Mouse (Mus musculus) heart, adult 2 months (tissue): ENCODE data around the gene 4930451I11Rik. TPM values are rescaled to one million over a fixed set of nuclear protein-coding genes. Genes with fewer than 3 reads are reported as not detected.

Source experiments
- DNase-seq, 2 experiments: peaks; one replicate each; pipeline ENCODE4 v3.0.0; 2021
- H3K27ac ChIP-seq: fragments of 200-600 bp; 2 replicates; pipeline ENCODE4 v1.8.1; 2022
- H3K27me3 ChIP-seq: fragments of 200-500 bp; 2 replicates; pipeline ENCODE4 v1.6.1; 2012; ENCODE audit warnings: mild to moderate bottlenecking, low read length, inconsistent platforms, mixed read lengths; ENCODE audit not compliant: control insufficient read depth, insufficient read depth
- H3K36me3 ChIP-seq: fragments of 200-500 bp; 2 replicates; pipeline ENCODE4 v1.6.1; 2012; ENCODE audit warnings: low read length, inconsistent platforms; ENCODE audit not compliant: control insufficient read depth, insufficient read depth
- H3K4me1 ChIP-seq: fragments of 200-500 bp; 2 replicates; pipeline ENCODE4 v1.6.1; 2011; ENCODE audit warnings: low read length; ENCODE audit not compliant: control insufficient read depth, insufficient read depth
- H3K4me3 ChIP-seq: fragments of 200-600 bp; 2 replicates; pipeline ENCODE4 v1.8.1; 2022
- H3K79me2 ChIP-seq: fragments of 200-500 bp; replicated peaks from 2 replicates; pipeline ENCODE4 v1.6.1; 2012; ENCODE audit warnings: mild to moderate bottlenecking, inconsistent platforms, low read length, moderate library complexity, mixed read lengths; ENCODE audit not compliant: control insufficient read depth, insufficient read depth
- H3K9ac ChIP-seq: fragments of 200-500 bp; 2 replicates; pipeline ENCODE4 v1.6.1; 2012; ENCODE audit warnings: low read depth, mild to moderate bottlenecking, control low read depth, inconsistent platforms, low read length, mixed read lengths
- CTCF ChIP-seq: fragments of 200-600 bp; IDR thresholded peaks from 2 replicates; pipeline ENCODE4 v1.8.1; 2022; ENCODE audit warnings: antibody characterized with exemption, mild to moderate bottlenecking, moderate library complexity
- EP300 ChIP-seq: fragments of 200-500 bp; IDR thresholded peaks from 2 replicates; pipeline ENCODE4 v1.6.1; 2011; ENCODE audit warnings: low read depth, low read length, control low read depth; ENCODE audit not compliant: insufficient read depth
- POLR2A ChIP-seq: fragments of 200-500 bp; IDR thresholded peaks from 2 replicates; pipeline ENCODE4 v1.6.1; 2011; ENCODE audit warnings: mild to moderate bottlenecking, low read depth, low read length, control low read depth; ENCODE audit not compliant: insufficient read depth
- WGBS: fragments of 180-500 bp; shearing (Covaris S2); methylation state at CpG from one replicate; pipeline ENCODE4 v1.1.7; 2018; 5-methylcytosine and 5-hydroxymethylcytosine counted together
- intact Hi-C: fragments of 180-260 bp; cut with DNase I; formaldehyde crosslinking; loops from one replicate; pipeline ENCODE4 v1.15.1; 2025
- polyA plus RNA-seq: library from polyadenylated mRNA; depleted of rRNA; stranded (reverse); fragments of >200 nt; gene quantifications from 2 replicates; pipeline ENCODE4 v1.2.3, GENCODE M21; 2012
- total RNA-seq, 2 experiments: library from RNA; stranded (reverse); gene quantifications; 2 replicates each; pipeline ENCODE4 v1.2.3; 2021

Gene 4930451I11Rik
- total and polyA plus RNA-seq, 3 experiments, result not detected

DNA sequence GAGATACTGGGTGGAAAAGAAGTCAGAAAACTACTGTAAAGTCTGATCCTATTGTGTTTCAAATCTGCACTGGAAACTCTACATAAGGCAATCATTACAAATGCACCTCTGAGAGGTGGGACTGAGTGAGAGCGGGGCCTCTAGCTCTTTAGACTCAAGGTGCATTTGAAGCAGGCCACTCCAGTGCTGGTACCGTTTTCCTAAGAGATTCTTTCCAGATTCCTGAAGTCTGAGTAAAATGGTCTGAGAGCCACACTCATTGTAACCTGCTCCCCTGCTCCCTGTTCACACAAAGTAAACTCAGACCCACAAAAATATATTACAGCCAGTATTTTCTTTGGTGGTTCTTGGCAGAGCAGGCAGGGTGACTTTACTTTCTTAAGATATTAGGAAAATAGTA, 36.1 kb upstream of the 4930451I11Rik start:
- H3K27ac ChIP-seq, result no peak overlapping the region
- no peaks in the 10 kb centered on the region for H3K79me2 ChIP-seq
- no peaks in the 10 kb centered on the region for H3K4me1 ChIP-seq
- no peak for DNase-seq
- TF ChIP-seq POLR2A (no peak), CTCF (no peak), EP300 (no peak)
- intact Hi-C loops, result loop anchor here (10.0 kb wide), 1 partner anchor 363 kb away; the partner anchor contains the start of gene Atxn2l
- H3K9ac ChIP-seq, result no peak overlapping the region
- H3K27me3 ChIP-seq, result no peaks in the 10 kb centered on the region
- H3K4me3 ChIP-seq, result no peak overlapping the region
- WGBS, result 75% methylated on average over 2 of the region's 2 CpGs
- no peaks in the 10 kb centered on the region for H3K36me3 ChIP-seq

DNA sequence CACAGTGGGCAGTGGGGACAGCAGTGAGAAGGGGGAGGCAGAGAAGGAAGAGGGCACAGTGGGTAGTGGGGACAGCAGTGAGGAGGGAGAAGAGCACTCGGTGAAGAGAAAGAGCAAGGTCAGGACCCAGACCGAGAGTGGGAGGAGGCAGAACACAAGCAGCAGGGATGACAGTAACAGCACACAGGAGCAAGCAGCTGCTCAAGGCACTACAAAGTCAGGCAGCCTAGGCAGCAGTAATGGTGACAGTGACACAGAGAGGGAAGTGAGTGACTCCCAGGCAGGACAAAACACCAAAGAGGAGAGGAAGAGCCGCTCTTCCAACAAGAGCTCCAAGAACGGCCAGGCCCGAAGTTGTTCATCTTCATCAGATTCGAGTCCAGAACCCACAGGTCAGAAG, 32.4 kb upstream of the 4930451I11Rik start:
- Histone ChIP-seq H3K27me3 (no peaks in the 10 kb centered on the region), H3K9ac (no peak overlapping the region), H3K79me2 (no peaks in the 10 kb centered on the region), H3K4me3 (no peak overlapping the region), H3K36me3 (no peaks in the 10 kb centered on the region), H3K27ac (no peak overlapping the region), H3K4me1 (peaks cover 3% of the 10 kb centered on the region)
- intact Hi-C loops, result loop anchor here (2.0 to 10.0 kb wide), 4 partner anchors 34 to 359 kb away; partner anchors contain the start of genes Atxn2l, Cdiptos and Tbx6
- DNase-seq, result no peak
- WGBS, result 54% methylated on average over 6 of the region's 6 CpGs
- no peak for TF ChIP-seq EP300
- TF ChIP-seq POLR2A, result no peak
- TF ChIP-seq CTCF, result no peak

DNA sequence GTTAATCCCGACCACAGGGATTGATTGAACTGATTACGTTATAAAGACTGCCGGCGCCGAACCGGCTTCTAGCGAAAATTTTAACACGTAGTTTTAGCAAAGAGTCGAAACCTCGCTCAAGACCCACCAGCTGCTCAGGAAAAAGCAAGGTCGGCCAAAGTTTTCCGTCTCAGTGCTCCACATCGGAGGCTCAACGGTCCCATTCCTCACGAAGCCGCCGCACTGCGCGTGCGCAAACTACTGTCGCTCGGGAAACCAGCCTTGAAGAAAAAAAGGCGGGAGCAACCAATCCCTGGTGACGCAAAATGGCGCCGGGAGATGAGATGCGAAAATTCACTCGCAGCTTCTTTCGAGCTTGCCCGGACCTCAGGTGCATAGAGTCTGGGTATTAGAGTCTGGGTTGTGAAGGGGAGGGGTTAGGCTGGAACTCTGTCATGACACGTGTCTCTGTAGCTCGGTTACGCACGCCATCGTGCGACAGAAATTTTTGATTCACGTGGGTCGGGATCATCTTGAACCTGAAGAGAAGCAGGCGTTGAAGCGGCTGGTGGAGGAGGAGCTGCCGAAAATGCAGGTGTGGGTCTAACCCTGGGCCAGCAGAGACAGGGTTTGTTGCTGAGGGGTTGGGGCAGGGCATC, 30.8 kb upstream of the 4930451I11Rik start, which contains the start of gene Ino80e:
Gene Ino80e, minus strand, starts transcription at position 231 of the 638 bp plus-strand sequence.
- Histone ChIP-seq H3K36me3 (no peaks in the 10 kb centered on the region), H3K27ac (peak within 1 kb of the TSS; percentile 90), H3K4me1 (peaks cover 3% of the 10 kb centered on the region), H3K4me3 (peak within 1 kb of the TSS; percentile 59), H3K79me2 (no peaks in the 10 kb centered on the region), H3K9ac (peak within 1 kb of the TSS; percentile 76), H3K27me3 (no peaks in the 10 kb centered on the region)
- TF ChIP-seq POLR2A (no peak; the same call in none of the 2 replicates), EP300 (0 out of 2 replicates have a peak, but pooled peaks have one; percentile 14)
- intact Hi-C loops, result loop anchor here (2.0 to 10.0 kb wide), 4 partner anchors 35 to 357 kb away; partner anchors contain the start of genes Atxn2l, Cdiptos and Tbx6
- under 1% methylated on average over 41 of the region's 41 CpGs for WGBS
- peak; percentile 93 to 94 for DNase-seq

DNA sequence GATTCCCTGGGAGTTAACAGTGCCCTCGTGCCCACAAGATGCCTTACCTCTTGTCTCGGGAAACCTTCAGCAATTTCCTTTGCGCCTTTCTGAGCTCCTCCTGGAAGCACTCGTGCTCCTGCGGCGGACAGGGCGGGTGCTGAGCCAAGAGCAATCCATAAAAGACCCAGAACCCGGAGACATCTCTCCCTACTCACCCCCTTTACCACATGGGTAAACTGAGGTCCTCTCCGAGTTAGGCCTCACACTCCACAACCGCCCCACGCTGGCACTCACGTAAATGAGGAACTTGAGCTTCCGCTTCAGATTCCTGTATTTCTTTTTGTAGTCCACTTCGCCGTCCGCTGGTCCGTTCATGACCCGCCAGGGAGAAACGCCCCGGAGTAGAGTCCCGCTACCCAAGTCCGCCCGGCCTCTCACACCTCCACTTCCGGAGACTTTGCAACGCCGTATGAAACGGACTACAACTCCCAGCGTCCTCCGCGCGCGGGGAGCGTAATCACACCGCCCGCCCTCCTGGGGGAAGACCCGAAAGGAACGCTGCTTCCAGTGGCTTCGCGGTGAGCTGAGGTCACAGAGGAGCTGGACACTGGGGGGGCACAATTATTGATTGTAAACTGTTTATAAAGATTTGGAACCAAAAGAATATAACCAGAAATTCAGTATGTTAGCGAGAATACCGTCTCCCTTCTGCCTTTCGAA, 30.1 kb upstream of the 4930451I11Rik start, which contains the start of gene Hirip3:
Gene Hirip3, plus strand, starts transcription at position 544 of the 702 bp plus-strand sequence.
- peak within 1 kb of the TSS; percentile 90 for H3K27ac ChIP-seq
- peak within 1 kb of the TSS; percentile 76 for H3K9ac ChIP-seq
- intact Hi-C loops, result loop anchor here (1.0 to 10.0 kb wide), 6 partner anchors 23 to 357 kb away; partner anchors contain the start of genes Atxn2l, Cdiptos, Kctd13 and Taok2
- peaks cover 3% of the 10 kb centered on the region for H3K4me1 ChIP-seq
- H3K36me3 ChIP-seq, result no peaks in the 10 kb centered on the region
- no peaks in the 10 kb centered on the region for H3K27me3 ChIP-seq
- H3K79me2 ChIP-seq, result no peaks in the 10 kb centered on the region
- WGBS, result under 1% methylated on average over 42 of the region's 42 CpGs
- H3K4me3 ChIP-seq, result peak within 1 kb of the TSS; percentile 59
- DNase-seq, result peak; percentile 96 to 97
- TF ChIP-seq CTCF, result peak; percentile 5; the same call in 1 of the 2 replicates
- peak; percentile 90 for TF ChIP-seq POLR2A
- peak; percentile 64; the same call in 1 of the 2 replicates for TF ChIP-seq EP300

DNA sequence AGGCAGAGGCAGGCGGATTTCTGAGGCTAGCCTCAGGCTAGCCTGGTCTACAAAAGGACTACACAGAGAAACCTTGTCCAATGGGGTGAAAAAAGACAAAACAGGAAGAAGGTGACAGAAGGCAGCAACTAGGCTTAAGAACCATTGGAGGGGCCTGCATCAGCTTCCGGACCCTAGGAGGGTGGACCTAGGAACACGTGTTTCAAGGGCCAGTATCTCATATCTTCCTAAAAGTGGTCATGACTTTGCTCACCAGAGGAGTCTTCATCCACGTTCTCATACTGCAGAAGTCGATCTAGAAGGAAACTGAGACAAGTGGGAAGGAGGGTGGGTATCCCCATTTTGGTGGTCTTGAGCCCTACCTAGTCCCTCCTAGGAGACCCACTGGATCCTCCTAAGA, 29.5 kb upstream of the 4930451I11Rik start:
- peak in 1 of 2 experiments; percentile 17 for DNase-seq
- Histone ChIP-seq H3K27me3 (no peaks in the 10 kb centered on the region), H3K4me1 (peaks cover 3% of the 10 kb centered on the region), H3K9ac (peak overlapping the region; percentile 76), H3K4me3 (peak overlapping the region; percentile 59), H3K36me3 (no peaks in the 10 kb centered on the region), H3K79me2 (no peaks in the 10 kb centered on the region), H3K27ac (peak overlapping the region; percentile 90)
- intact Hi-C loops, result loop anchor here (1.0 to 10.0 kb wide), 5 partner anchors 23 to 356 kb away; partner anchors contain the start of genes Atxn2l, Kctd13, Taok2 and Tbx6
- 48% methylated on average over 5 of the region's 5 CpGs for WGBS
- TF ChIP-seq CTCF (no peak), EP300 (no peak), POLR2A (no peak)
